Mouse (Mus musculus) left cerebral cortex, adult 18-20 months (tissue): Measurements from ENCODE around the gene Phospho1. TPM values are rescaled to one million over a fixed set of nuclear protein-coding genes. Genes with fewer than 3 reads are reported as not detected.

ENCODE experiments used
- DNase-seq, 2 experiments: peaks; one replicate each; pipeline ENCODE4 v3.0.0; 2021 to 2022; ENCODE audit warnings: low spot score in 2 of 2, mixed read lengths in 1 of 2
- long read RNA-seq, 2 experiments: library from polyadenylated mRNA; stranded (forward); transcript quantifications; one replicate each; pipeline ENCODE4 v2.0.0; 2021
- total RNA-seq, 2 experiments: library from RNA; stranded (reverse); gene quantifications; 2 replicates each; pipeline ENCODE4 v1.2.3; 2021

Phospho1 gene
- total RNA-seq: 10 to 100 TPM; 65.2 to 87.4 TPM
- long read RNA-seq, experiment 1, transcript Phospho1-202 (3 exons, 590 nt): major isoform, 11 of 12 reads
- long read RNA-seq, experiment 1, partial matches to known transcripts: 0 of 12 reads
- long read RNA-seq, experiment 1, other reads (novel, unspliced or antisense): 1 of 12 reads
- long read RNA-seq, experiment 2, transcript Phospho1-202 (3 exons, 590 nt): major isoform, 10 of 10 reads
- long read RNA-seq, experiment 2, partial matches to known transcripts: 0 of 10 reads
- long read RNA-seq, experiment 2, other reads (novel, unspliced or antisense): 0 of 10 reads

- DNase-seq: peak; percentile 85 to 92
These were observed at the start of gene Phospho1 for GRCm38 (mm10) chr11:95824071-95824876. Gene Phospho1, plus strand, starts transcription at chr11:95824499.

- DNase-seq: no peak
These were observed 46.7 kb upstream of the Phospho1 start for GRCm38 (mm10) chr11:95777323-95778297.

GRCm38 (mm10) chr11:95778831-95779251, 45.5 kb upstream of the Phospho1 start:
- DNase-seq: no peak

DNA sequence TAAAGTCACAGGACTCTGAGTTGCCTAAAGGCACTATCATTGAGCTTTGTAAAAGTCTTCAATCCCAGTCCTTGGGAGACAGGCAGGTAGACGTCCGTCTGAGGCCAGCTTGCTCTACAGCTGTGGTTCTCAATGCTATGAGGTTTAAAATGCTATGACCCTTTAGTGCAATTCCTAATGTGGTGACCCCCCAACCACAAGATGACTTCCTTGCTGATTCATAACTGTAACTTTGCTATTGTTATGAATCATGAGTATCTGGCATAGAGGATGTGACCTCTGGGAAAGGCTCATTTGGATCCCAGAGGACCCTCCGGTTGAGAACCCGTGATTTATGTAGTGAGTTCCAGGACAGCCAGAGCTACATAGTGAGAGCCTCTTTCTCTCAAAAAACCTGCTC, 44.9 kb upstream of the Phospho1 start:
- no peak for DNase-seq

DNA sequence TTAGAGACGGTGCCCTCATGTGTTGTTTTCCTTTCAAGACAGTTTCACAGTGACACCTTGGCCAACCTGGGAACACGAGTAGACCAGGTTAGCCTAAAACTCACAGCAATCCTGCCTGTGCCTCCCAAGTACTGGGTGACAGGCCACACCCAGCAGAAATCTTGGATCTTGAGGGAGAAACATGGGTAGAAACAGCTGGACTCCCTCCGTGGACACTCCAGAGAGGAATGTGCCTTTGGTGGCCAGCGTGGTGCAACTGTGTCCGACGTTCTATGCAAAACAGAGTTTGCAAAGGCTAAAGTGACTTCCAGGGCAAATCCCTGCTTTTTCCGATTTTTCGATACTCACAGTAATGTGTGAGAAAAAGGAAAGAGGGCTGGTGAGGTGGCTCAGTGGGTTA, 43.8 kb upstream of the Phospho1 start:
- DNase-seq: no peak

- no peak for DNase-seq
These were observed 42.7 kb upstream of the Phospho1 start for GRCm38 (mm10) chr11:95781557-95781956.

- no peak for DNase-seq
These were observed 40.8 kb upstream of the Phospho1 start for GRCm38 (mm10) chr11:95783457-95783856.

- no peak for DNase-seq
These were observed 40.3 kb upstream of the Phospho1 start for GRCm38 (mm10) chr11:95783958-95784357.

DNA sequence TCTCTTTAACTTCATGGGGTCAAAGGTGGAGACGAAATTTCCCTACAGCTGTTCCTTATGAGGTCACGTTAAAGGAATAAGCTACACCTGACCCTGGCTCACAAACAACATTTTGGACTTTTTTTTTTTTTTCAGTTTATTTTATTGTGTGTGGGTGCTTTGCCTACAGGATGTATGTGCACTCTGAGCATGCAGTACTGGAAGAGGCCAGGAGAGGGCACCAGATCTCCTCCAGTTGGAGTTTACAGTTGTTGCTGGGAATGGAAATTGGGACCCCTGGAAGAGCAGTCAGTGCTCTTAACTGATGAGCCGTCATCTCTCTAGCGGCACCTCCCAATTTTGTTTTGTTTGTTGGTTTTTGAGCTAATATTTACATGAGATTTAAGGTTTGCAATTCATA, 38.6 kb upstream of the Phospho1 start:
- no peak for DNase-seq

GRCm38 (mm10) chr11:95786511-95786910, 37.8 kb upstream of the Phospho1 start:
- DNase-seq: no peak

- no peak for DNase-seq
These were observed 34.8 kb upstream of the Phospho1 start for GRCm38 (mm10) chr11:95789451-95789891.

- DNase-seq: peak; percentile 49 to 59
These were observed 32.5 kb upstream of the Phospho1 start for GRCm38 (mm10) chr11:95791787-95792186.

DNA sequence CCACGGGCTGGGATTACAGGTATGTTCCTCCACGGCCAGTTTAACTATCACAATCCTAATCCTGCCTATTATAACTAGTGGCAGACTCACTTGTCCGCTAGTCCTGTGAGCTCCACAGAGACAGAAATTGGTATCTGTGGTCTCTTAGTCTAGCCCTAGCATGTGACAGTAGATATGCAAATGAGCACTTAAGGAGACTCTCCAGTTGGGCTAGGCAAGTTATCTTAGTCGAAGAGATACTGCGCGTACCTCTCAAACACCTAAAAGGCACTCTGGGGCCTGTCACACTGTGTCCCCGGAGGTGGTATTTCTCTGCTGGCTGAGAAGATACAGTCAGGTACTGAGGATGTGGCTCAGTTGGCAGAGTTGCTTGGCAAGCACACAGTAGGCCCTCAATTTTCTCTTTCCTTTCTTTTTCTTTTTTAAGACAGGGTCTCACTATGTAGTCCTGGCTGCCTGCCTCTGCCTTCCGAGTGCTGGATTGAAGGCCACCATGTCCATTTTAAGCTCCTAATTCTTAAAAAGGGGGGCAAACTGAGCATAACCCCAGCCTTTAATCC, 31.3 kb upstream of the Phospho1 start:
- DNase-seq: no peak

- no peak for DNase-seq
These were observed 30.1 kb upstream of the Phospho1 start for GRCm38 (mm10) chr11:95794201-95794600.

DNA sequence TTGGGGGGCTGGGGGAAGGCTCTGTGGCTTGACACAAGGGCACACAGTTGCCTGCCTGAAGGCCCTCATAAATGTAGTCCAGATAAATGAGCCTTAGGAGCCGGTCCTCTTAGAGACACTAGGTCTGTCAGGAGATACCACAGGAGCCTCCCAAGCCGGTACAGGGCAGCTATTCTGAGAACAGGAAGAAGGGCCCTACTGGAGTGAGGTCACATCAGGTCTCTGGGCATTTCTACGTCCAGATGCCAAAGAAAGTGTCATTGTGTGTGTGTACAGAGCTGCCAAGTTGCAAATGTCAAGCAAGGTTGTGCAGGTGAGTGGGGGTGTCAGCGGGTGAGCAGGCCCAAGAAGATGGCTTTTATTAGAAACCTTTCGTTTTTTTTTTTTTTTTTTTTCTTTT, 28.7 kb upstream of the Phospho1 start:
- DNase-seq: no peak

DNA sequence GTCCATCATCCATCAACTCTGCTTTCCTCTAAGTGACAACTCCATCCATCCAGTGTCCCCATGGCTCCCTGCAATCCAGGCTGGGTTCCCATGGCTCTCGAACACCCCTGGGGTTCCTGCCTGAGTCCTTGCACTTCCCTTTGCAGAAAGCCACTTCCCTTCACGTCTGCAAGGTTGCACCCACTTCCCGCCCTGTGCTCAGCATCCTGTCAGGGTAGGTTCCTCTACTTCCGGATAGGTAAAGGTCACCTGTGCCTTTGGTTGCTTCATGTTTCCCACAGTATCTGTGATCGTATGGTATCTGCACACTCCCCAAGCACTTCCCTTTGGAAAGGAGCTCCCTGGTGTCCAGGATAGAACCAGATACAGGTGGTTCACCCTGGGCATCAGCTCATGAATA, 19.3 kb upstream of the Phospho1 start:
- no peak for DNase-seq

DNA sequence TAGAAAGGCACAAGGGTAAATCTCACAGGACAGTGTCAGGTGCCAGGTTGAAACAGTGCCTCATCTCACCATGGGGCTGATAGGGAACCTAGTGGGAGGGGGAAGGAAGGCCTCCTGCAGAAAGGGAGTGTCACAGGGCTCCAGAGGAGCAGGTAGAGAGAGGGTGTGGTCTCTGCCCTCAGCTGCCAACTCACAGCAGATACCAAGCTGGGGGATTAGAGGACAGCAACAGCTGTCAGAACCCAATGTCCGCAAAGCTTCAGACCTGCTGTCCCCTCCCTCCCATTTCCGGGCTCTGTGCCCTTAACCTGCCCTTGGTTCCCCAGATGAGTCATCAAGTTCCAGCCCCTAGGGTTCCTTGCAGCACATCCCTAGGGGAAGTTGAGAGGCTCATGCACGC, 18.8 kb upstream of the Phospho1 start:
- no peak for DNase-seq

GRCm38 (mm10) chr11:95807884-95808283, 16.4 kb upstream of the Phospho1 start:
- DNase-seq: no peak

DNA sequence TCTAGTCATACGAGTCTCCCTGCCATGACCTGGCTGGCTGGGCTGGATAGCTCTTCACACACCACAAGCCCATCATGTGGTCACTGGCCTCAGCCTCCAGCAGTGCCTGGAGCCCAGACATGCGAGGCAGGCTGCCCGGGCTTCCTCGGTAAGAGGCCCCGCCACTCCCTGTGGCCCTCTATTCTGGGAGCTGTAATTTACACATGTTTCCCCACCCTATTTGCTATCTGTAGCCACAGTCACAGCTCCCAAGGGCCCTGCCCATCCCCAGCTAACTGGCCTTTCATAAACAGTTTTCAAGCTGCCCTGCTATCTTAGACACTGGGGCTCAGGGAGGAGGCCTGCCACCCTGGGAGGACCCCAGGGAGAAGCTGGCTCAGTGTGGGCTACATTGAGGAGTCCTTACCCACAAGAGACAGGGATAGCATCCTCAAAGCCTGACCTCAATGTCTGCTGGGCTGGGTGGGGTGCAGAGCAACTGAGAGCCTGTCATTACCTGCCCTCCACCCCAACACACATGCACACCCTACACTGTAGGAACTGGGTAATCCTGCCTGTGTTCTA, 15.8 kb upstream of the Phospho1 start:
- no peak for DNase-seq

- DNase-seq: no peak
These were observed 14.7 kb upstream of the Phospho1 start for GRCm38 (mm10) chr11:95809603-95810002.

DNA sequence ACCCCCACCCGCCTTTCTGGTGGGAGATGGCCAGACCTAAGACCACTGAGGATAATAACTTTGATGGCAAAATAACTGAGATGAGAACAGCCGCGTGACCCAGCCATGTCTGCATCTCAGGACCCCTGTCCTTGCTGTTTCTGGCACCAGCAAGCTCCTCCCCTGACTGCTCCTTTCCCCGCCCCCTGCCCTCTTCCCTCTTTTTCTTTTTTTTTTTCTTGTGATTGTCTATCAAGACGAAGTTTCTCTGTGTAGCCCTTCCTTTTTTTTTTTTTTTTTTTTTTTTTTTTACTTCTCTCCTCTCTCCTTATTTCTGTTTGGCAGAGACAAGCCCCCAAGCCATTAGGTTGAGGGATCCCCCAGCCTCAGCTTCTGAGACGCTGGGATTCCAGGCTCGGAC, 13.5 kb upstream of the Phospho1 start:
- no peak for DNase-seq
